Mouse (Mus musculus) myocyte (in vitro differentiated cells): Measurements from ENCODE around the gene Zhx3. TPM values are rescaled to one million over a fixed set of nuclear protein-coding genes. Genes with fewer than 3 reads are reported as not detected.

ENCODE experiments used
- H3K27me3 ChIP-seq: one replicate; pipeline ENCODE4 v1.6.1; 2011; ENCODE audit not compliant: control insufficient read depth, insufficient read depth, insufficient read length
- H3K36me3 ChIP-seq: one replicate; pipeline ENCODE4 v1.6.1; 2011; ENCODE audit not compliant: control insufficient read depth, insufficient read depth
- H3K4me2 ChIP-seq: one replicate; pipeline ENCODE4 v1.6.1; 2011; ENCODE audit warnings: low read depth, control low read depth
- H3K4me3 ChIP-seq: one replicate; pipeline ENCODE4 v1.5.1; 2011; ENCODE audit warnings: mild to moderate bottlenecking, control low read depth, moderate library complexity
- H3K79me2 ChIP-seq: one replicate; pipeline ENCODE4 v1.6.1; 2011; ENCODE audit not compliant: control insufficient read depth, insufficient read depth
- H3ac ChIP-seq: one replicate; pipeline ENCODE4 v1.6.1; 2011; ENCODE audit not compliant: control insufficient read depth, insufficient read length
- CEBPB ChIP-seq: IDR thresholded peaks from 2 replicates; pipeline ENCODE4 v1.6.1; 2011; ENCODE audit warnings: mild to moderate bottlenecking, moderate library complexity; ENCODE audit not compliant: poor library complexity, insufficient read depth, severe bottlenecking
- E2F4 ChIP-seq: IDR thresholded peaks from one replicate; pipeline ENCODE4 v1.6.1; 2011; ENCODE audit warnings: mild to moderate bottlenecking, control low read depth, moderate library complexity; ENCODE audit not compliant: insufficient read depth
- MAX ChIP-seq: IDR thresholded peaks from one replicate; pipeline ENCODE4 v1.6.1; 2011; ENCODE audit warnings: low read depth, mild to moderate bottlenecking, control low read depth
- MYOD1 ChIP-seq, 3 experiments: IDR thresholded peaks; one replicate each; pipeline ENCODE4 v1.6.1; 2011; ENCODE audit warnings: control low read depth in 2 of 3, low read depth in 2 of 3, mild to moderate bottlenecking in 2 of 3, moderate library complexity in 1 of 3; ENCODE audit not compliant: insufficient read length in 2 of 3, control insufficient read depth in 1 of 3
- MYOG ChIP-seq, 3 experiments: IDR thresholded peaks; one replicate each; pipeline ENCODE4 v1.6.1; 2011; ENCODE audit warnings: control low read depth in 2 of 3, low read depth in 2 of 3, mild to moderate bottlenecking in 2 of 3; ENCODE audit not compliant: insufficient read length in 2 of 3, control insufficient read depth in 1 of 3, insufficient read depth in 1 of 3
- POLR2A ChIP-seq: IDR thresholded peaks from one replicate; pipeline ENCODE4 v1.6.1; 2011; ENCODE audit warnings: low read depth, mild to moderate bottlenecking, control low read depth, moderate library complexity; ENCODE audit not compliant: insufficient read length
- POLR2AphosphoS2 ChIP-seq: IDR thresholded peaks from one replicate; pipeline ENCODE4 v1.6.1; 2011; ENCODE audit warnings: low read depth, control low read depth; ENCODE audit not compliant: insufficient read length
- REST ChIP-seq: IDR thresholded peaks from one replicate; pipeline ENCODE4 v1.6.1; 2011; ENCODE audit warnings: mild to moderate bottlenecking, control low read depth, moderate library complexity; ENCODE audit not compliant: insufficient read depth, insufficient read length
- SRF ChIP-seq: IDR thresholded peaks from one replicate; pipeline ENCODE4 v1.6.1; 2011; ENCODE audit warnings: low read depth; ENCODE audit not compliant: control insufficient read depth, insufficient read length
- TCF12 ChIP-seq: IDR thresholded peaks from one replicate; pipeline ENCODE4 v1.6.1; 2011; ENCODE audit warnings: mild to moderate bottlenecking, control low read depth; ENCODE audit not compliant: poor library complexity, insufficient read depth, severe bottlenecking
- TCF3 ChIP-seq: IDR thresholded peaks from one replicate; pipeline ENCODE4 v1.6.1; 2011; ENCODE audit warnings: low read depth, control low read depth; ENCODE audit not compliant: insufficient read length
- USF1 ChIP-seq: IDR thresholded peaks from one replicate; pipeline ENCODE4 v1.6.1; 2011; ENCODE audit warnings: low read depth, mild to moderate bottlenecking, control low read depth, moderate library complexity
- polyA plus RNA-seq: library from polyadenylated mRNA; unstranded; fragments of >200 nt; fragmentation: generic; extraction: Trizol; gene quantifications from one replicate; pipeline ENCODE4 v1.2.1, GENCODE M21; 2012; ENCODE audit warnings: missing spikeins

The Zhx3 gene
- polyA plus RNA-seq, 1 experiment = 6.1 TPM

DNA sequence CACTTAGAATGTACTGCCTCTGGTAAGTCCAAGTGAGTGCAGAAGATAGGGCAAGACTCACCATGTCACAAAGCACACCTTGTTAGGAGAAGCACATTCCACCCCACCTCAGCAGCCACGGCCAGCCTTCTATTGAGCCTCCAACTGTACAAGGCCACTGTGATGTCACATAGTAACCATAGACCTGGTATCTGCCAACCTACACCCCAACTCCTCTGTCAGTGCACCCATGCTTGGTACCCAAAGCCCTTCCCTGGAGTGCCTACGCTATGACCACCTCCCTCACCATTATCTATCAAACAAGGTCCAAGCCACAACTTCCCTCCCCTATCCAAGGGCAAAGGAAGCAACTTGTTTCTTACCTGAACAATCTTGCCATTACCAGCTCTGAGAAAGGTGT, 103.8 kb downstream of the Zhx3 start:
- Histone ChIP-seq H3ac (no peak overlapping the region), H3K4me3 (no peak overlapping the region), H3K79me2 (no peaks in the 10 kb centered on the region), H3K4me2 (no peak overlapping the region), H3K36me3 (no peaks in the 10 kb centered on the region), H3K27me3 (no peaks in the 10 kb centered on the region)
- TF ChIP-seq POLR2AphosphoS2 (peak; percentile 56), MYOD1 (IDR thresholded peaks at IDR 0.05; ENCODE audit: control insufficient read depth in 1 of 3, insufficient read length in 2 of 3, low read depth in 2 of 3) (no peak)

GRCm38 (mm10) chr2:160768097-160768695, 104.6 kb downstream of the Zhx3 start:
- no peak overlapping the region for H3K4me3 ChIP-seq
- H3ac ChIP-seq = no peak overlapping the region
- no peak overlapping the region for H3K4me2 ChIP-seq
- no peaks in the 10 kb centered on the region for H3K27me3 ChIP-seq
- TF ChIP-seq MYOG (IDR thresholded peaks at IDR 0.05; ENCODE audit: control insufficient read depth in 1 of 3, insufficient read depth in 1 of 3, insufficient read length in 2 of 3, low read depth in 2 of 3) = no peak
- no peak for TF ChIP-seq E2F4
- no peak for TF ChIP-seq POLR2AphosphoS2
- no peak for TF ChIP-seq CEBPB
- no peak for TF ChIP-seq TCF3
- no peak for TF ChIP-seq TCF12
- no peak for TF ChIP-seq MYOD1 (IDR thresholded peaks at IDR 0.05; ENCODE audit: control insufficient read depth in 1 of 3, insufficient read length in 2 of 3, low read depth in 2 of 3)
- TF ChIP-seq USF1 = no peak
- no peak for TF ChIP-seq SRF
- no peak for TF ChIP-seq REST
- no peak for TF ChIP-seq MAX
- TF ChIP-seq POLR2A = no peak
- no peaks in the 10 kb centered on the region for H3K36me3 ChIP-seq
- no peaks in the 10 kb centered on the region for H3K79me2 ChIP-seq

GRCm38 (mm10) chr2:160767201-160767600, 105.6 kb downstream of the Zhx3 start:
- TF ChIP-seq MAX = no peak
- TF ChIP-seq MYOD1 (IDR thresholded peaks at IDR 0.05; ENCODE audit: control insufficient read depth in 1 of 3, insufficient read length in 2 of 3, low read depth in 2 of 3) = no peak
- TF ChIP-seq E2F4 = no peak
- no peak for TF ChIP-seq REST
- TF ChIP-seq SRF = no peak
- TF ChIP-seq TCF12 = no peak
- no peak for TF ChIP-seq CEBPB
- TF ChIP-seq POLR2A = no peak
- TF ChIP-seq MYOG (IDR thresholded peaks at IDR 0.05; ENCODE audit: control insufficient read depth in 1 of 3, insufficient read depth in 1 of 3, insufficient read length in 2 of 3, low read depth in 2 of 3) = no peak
- TF ChIP-seq USF1 = no peak
- no peak for TF ChIP-seq POLR2AphosphoS2
- Histone ChIP-seq H3K27me3 (no peaks in the 10 kb centered on the region), H3K4me2 (no peak overlapping the region), H3K36me3 (no peaks in the 10 kb centered on the region), H3K4me3 (no peak overlapping the region), H3K79me2 (no peaks in the 10 kb centered on the region), H3ac (no peak overlapping the region)

GRCm38 (mm10) chr2:160766371-160766771, 106.4 kb downstream of the Zhx3 start:
- Histone ChIP-seq H3K36me3 (peaks cover 3% of the 10 kb centered on the region), H3K4me3 (no peak overlapping the region), H3K27me3 (no peaks in the 10 kb centered on the region), H3ac (no peak overlapping the region), H3K4me2 (no peak overlapping the region), H3K79me2 (no peaks in the 10 kb centered on the region)
- TF ChIP-seq REST (no peak), POLR2AphosphoS2 (peak; percentile 8), USF1 (no peak), E2F4 (no peak), POLR2A (no peak)

- no peak overlapping the region for H3K4me3 ChIP-seq
- peaks cover 7% of the 10 kb centered on the region for H3K36me3 ChIP-seq
- no peak overlapping the region for H3ac ChIP-seq
- TF ChIP-seq POLR2A (no peak), TCF12 (no peak), USF1 (no peak), E2F4 (no peak), POLR2AphosphoS2 (no peak), MYOG (IDR thresholded peaks at IDR 0.05; ENCODE audit: control insufficient read depth in 1 of 3, insufficient read depth in 1 of 3, insufficient read length in 2 of 3, low read depth in 2 of 3) (no peak), MYOD1 (IDR thresholded peaks at IDR 0.05; ENCODE audit: control insufficient read depth in 1 of 3, insufficient read length in 2 of 3, low read depth in 2 of 3) (no peak), TCF3 (no peak), SRF (no peak), CEBPB (no peak), MAX (no peak), REST (no peak)
- no peak overlapping the region for H3K4me2 ChIP-seq
- no peaks in the 10 kb centered on the region for H3K27me3 ChIP-seq
- H3K79me2 ChIP-seq = no peaks in the 10 kb centered on the region
Measured at GRCm38 (mm10) chr2:160765096-160765495, 107.7 kb downstream of the Zhx3 start.
